ENCODE assay signal across 9 mouse cellular contexts in genomic region chr11:53761822-53762221, GRCm38 (mm10). TPM values are rescaled to one million over a fixed set of nuclear protein-coding genes. Genes with fewer than 3 reads are reported as not detected.
A peak's percentile ranks its signal among the peaks of the same experiment; 100 is the strongest.
DNase-seq lines count a peak whose midpoint lies in the region; ATAC-seq and TF ChIP-seq lines count a peak whose summit lies in the region.
"Had no signal": no experiment of that assay in that cellular context is flagged by ENCODE, and none has a peak within 500 bp of the region (broad histone marks: within the 10 kb centered on the region; RNA-seq: fewer than 3 reads in every experiment).

No protein-coding gene starts in this region.

- no peak for ATAC-seq in kidney, embryonic 15.5 days (replicated peaks; ENCODE audit: low FRiP score)
- no peak for ATAC-seq in megakaryocyte progenitor cell, adult 5-6 weeks (replicated peaks; ENCODE audit: poor library complexity)

- H3K4me2 ChIP-seq in kidney, embryonic 15.5 days: peak overlapping the region; percentile 9; the same call in 1 of the 2 replicates
- H3K4me2 ChIP-seq in myocyte (ENCODE audit: low read depth): peak overlapping the region; percentile 75

- H3K9me3 ChIP-seq in kidney, embryonic 15.5 days (replicated peaks): no peaks in the 10 kb centered on the region

- intact Hi-C loops in left cerebral cortex, postnatal 10 days (cut with DNase I): loop anchor here (5.0 kb wide), 1 partner anchor 85 kb away; no protein-coding TSS in a partner anchor

- no peak overlapping the region for H3K9ac ChIP-seq in kidney, embryonic 15.5 days

- WGBS in kidney, embryonic 15.5 days: 32% methylated on average over 2 of the region's 2 CpGs

- H3K27me3 ChIP-seq in kidney, embryonic 15.5 days: no peaks in the 10 kb centered on the region
- no peaks in the 10 kb centered on the region for H3K27me3 ChIP-seq in myocyte (ENCODE audit: control insufficient read depth, insufficient read depth, insufficient read length)

- no peak overlapping the region for H3ac ChIP-seq in myocyte (ENCODE audit: control insufficient read depth, insufficient read length)

- DNase-seq in left cerebral cortex, postnatal 10 days (ENCODE audit: extremely low spot score in 1 of 2, low spot score in 2 of 2): peak; percentile 36 to 82
- no peak for DNase-seq in left cerebral cortex, adult 11 months (ENCODE audit: low spot score)
- DNase-seq in adrenal gland, adult 8-10 months: peak; percentile 94
- DNase-seq in heart, adult 18-20 months: peak; percentile 84 to 87
- no peak for DNase-seq in frontal cortex, postnatal 10 days (ENCODE audit: low spot score in 2 of 2)

- peak; percentile 23 for TF ChIP-seq POLR2A in myocyte (IDR thresholded peaks at IDR 0.05; ENCODE audit: insufficient read length, low read depth)

- no peaks in the 10 kb centered on the region for H3K79me2 ChIP-seq in myocyte (ENCODE audit: control insufficient read depth, insufficient read depth)

- H3K27ac ChIP-seq in kidney, embryonic 15.5 days: peak overlapping the region; percentile 96

- peaks cover 66% of the 10 kb centered on the region for H3K4me1 ChIP-seq in kidney, embryonic 15.5 days

- no peaks in the 10 kb centered on the region for H3K36me3 ChIP-seq in kidney, embryonic 15.5 days
- H3K36me3 ChIP-seq in myocyte (ENCODE audit: control insufficient read depth, insufficient read depth): no peaks in the 10 kb centered on the region

- no peak overlapping the region for H3K4me3 ChIP-seq in kidney, embryonic 15.5 days (replicated peaks)
- H3K4me3 ChIP-seq in myocyte: no peak overlapping the region

TF ChIP-seq in myocyte, 11 proteins besides CTCF, POLR2A, EP300 and RAD21:
- TF ChIP-seq MYOG (IDR thresholded peaks at IDR 0.05; ENCODE audit: control insufficient read depth in 1 of 3, insufficient read depth in 1 of 3, insufficient read length in 2 of 3, low read depth in 2 of 3): peak in 1 of 3 experiments; percentile 19
- TF ChIP-seq TCF3 (IDR thresholded peaks at IDR 0.05; ENCODE audit: insufficient read length, low read depth): no peak
- TF ChIP-seq POLR2AphosphoS2 (IDR thresholded peaks at IDR 0.05; ENCODE audit: insufficient read length, low read depth): peak; percentile 28
TF ChIP-seq in myocyte: peak in this region for 2.

RNA-seq across cellular contexts. Expression of gene Irf1, which starts 8.0 kb away (rescaled TPM):
- total RNA-seq in left cerebral cortex, postnatal 10 days (2021): 1 to 10 TPM; 2.3 to 3.3 TPM
- total RNA-seq in adrenal gland, adult 8-10 months (2022): 10 to 100 TPM; 29.0 to 50.6 (median 43.2) TPM
- total RNA-seq in heart, adult 18-20 months (2021): 10 to 100 TPM; 18.7 to 23.9 TPM
- 12.6 and 15.3 TPM in 2 replicates for polyA plus RNA-seq in kidney, embryonic 15.5 days (2015; fragmentation: Nextera tagmentation; extraction: Ambion mirVana)
- 25.0 TPM for polyA plus RNA-seq in myocyte (2012; fragmentation: generic; extraction: Trizol)
- 25.0 and 29.8 TPM in 2 replicates for total RNA-seq in megakaryocyte progenitor cell, adult 5-6 weeks (2015)
- 32.9 and 46.8 TPM in 2 replicates for total RNA-seq in megakaryocyte progenitor cell, adult 5-6 weeks (2017)

RNA-seq across cellular contexts. Expression of gene Gm17334, which starts 11.2 kb away (rescaled TPM):
- under 1 TPM in 1 of 2 experiments, not detected in 1; 0.41 TPM for total RNA-seq in left cerebral cortex, postnatal 10 days (2021)
- 1 to 10 TPM in 2 of 4 experiments, under 1 TPM in 2; 0.84 to 1.5 (median 1.1) TPM for total RNA-seq in adrenal gland, adult 8-10 months (2022)
- under 1 TPM in 1 of 2 experiments, not detected in 1; 0.30 TPM for total RNA-seq in heart, adult 18-20 months (2021)
- 0.23 TPM in 1 of 2 replicates, not detected in the other for polyA plus RNA-seq in kidney, embryonic 15.5 days (2015; fragmentation: Nextera tagmentation; extraction: Ambion mirVana)
- polyA plus RNA-seq in myocyte (2012; fragmentation: generic; extraction: Trizol): 0.19 TPM
- total RNA-seq in megakaryocyte progenitor cell, adult 5-6 weeks (2015): not detected in 2 replicates
- total RNA-seq in megakaryocyte progenitor cell, adult 5-6 weeks (2017): 0.37 TPM in 1 of 2 replicates, not detected in the other

RNA-seq across cellular contexts. Expression of gene Il5, which starts 41.2 kb away (rescaled TPM):
- total RNA-seq in left cerebral cortex, postnatal 10 days (2021): under 1 TPM in 1 of 2 experiments, not detected in 1; 0.30 TPM
- total RNA-seq in adrenal gland, adult 8-10 months (2022): not detected
- not detected for total RNA-seq in heart, adult 18-20 months (2021)
- polyA plus RNA-seq in kidney, embryonic 15.5 days (2015; fragmentation: Nextera tagmentation; extraction: Ambion mirVana): not detected in 2 replicates
- not detected for polyA plus RNA-seq in myocyte (2012; fragmentation: generic; extraction: Trizol)
- not detected in 2 replicates for total RNA-seq in megakaryocyte progenitor cell, adult 5-6 weeks (2015)
- not detected in 2 replicates for total RNA-seq in megakaryocyte progenitor cell, adult 5-6 weeks (2017)
- total RNA-seq: gastrocnemius, adult 8-10 months had no signal

RNA-seq across cellular contexts. Expression of gene Rad50, which starts 54.7 kb away (rescaled TPM):
- 1 to 10 TPM; 9.4 to 9.7 TPM for total RNA-seq in left cerebral cortex, postnatal 10 days (2021)
- 10 to 100 TPM; 15.2 to 21.9 (median 18.6) TPM for total RNA-seq in adrenal gland, adult 8-10 months (2022)
- 1 to 10 TPM; 8.0 to 8.6 TPM for total RNA-seq in heart, adult 18-20 months (2021)
- 27.2 and 27.7 TPM in 2 replicates for polyA plus RNA-seq in kidney, embryonic 15.5 days (2015; fragmentation: Nextera tagmentation; extraction: Ambion mirVana)
- polyA plus RNA-seq in myocyte (2012; fragmentation: generic; extraction: Trizol): 4.3 TPM
- 49.3 and 57.7 TPM in 2 replicates for total RNA-seq in megakaryocyte progenitor cell, adult 5-6 weeks (2015)
- total RNA-seq in megakaryocyte progenitor cell, adult 5-6 weeks (2017): 66.5 and 79.1 TPM in 2 replicates

Comparison
In these comparisons a context has a peak if more than half of its experiments do, and no peak if none do; other contexts are left out.
1. DNase-seq: peak in left cerebral cortex, postnatal 10 days (2 of 2), adrenal gland, adult 8-10 months (single experiment) and heart, adult 18-20 months (2 of 2); none in left cerebral cortex, adult 11 months (single experiment) and frontal cortex, postnatal 10 days (0 of 2).
2. RNA of gene Irf1, which starts 8.0 kb away (total RNA-seq): 29.0 to 50.6 TPM in adrenal gland, adult 8-10 months, 25.0 to 46.8 TPM in megakaryocyte progenitor cell, adult 5-6 weeks and 18.7 to 23.9 TPM in heart, adult 18-20 months; 2.3 to 3.3 TPM in left cerebral cortex, postnatal 10 days; every median in the first group is over 4 times any median in the second.